Mouse (Mus musculus): ENCODE data around the gene Col28a1. TPM values are rescaled to one million over a fixed set of nuclear protein-coding genes. Genes with fewer than 3 reads are reported as not detected.

Gene Col28a1
- total RNA-seq (2021): 1 to 10 TPM; 2.4 to 3.8 TPM
- long read RNA-seq, experiment 1: 0 reads
- long read RNA-seq, experiment 2, partial matches to known transcripts: 1 of 3 reads
- long read RNA-seq, experiment 2, other reads (novel, unspliced or antisense): 2 of 3 reads

DNA sequence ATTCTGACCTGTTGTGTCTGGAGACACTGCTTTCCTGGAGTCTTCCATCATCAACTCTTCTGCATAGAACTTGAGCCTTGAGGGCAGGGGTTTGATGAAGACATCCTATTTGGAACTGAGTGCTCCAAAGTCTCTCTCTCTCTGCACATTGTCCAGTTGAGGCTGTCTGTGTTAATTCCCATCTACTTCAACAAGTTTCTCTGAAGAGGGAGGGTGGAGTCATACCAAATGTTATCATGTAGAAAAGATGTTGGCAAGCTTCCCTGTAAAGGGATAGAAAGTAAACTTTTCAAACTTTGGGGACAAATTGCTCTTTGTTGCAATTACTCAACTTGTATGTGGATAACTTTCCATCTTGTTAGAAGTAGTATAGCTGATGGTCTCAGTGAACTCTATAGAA is at the start of gene Col28a1:
Col28a1 (minus strand) TSS at position 101 of the 400 bp plus-strand sequence.
- no peak for DNase-seq
- intact Hi-C loops (cut with DNase I; ENCODE audit: low total_unique reads): no loop called here

GRCm38 (mm10) chr6:8228596-8228995 is 36.2 kb upstream of the Col28a1 start:
- DNase-seq: no peak
- intact Hi-C loops (cut with DNase I; ENCODE audit: low total_unique reads): no loop called here

- no peak for DNase-seq
- intact Hi-C loops (cut with DNase I; ENCODE audit: low total_unique reads): no loop called here
Observed at GRCm38 (mm10) chr6:8227035-8227434, 34.6 kb upstream of the Col28a1 start.

GRCm38 (mm10) chr6:8210661-8211060 is 18.2 kb upstream of the Col28a1 start:
- DNase-seq: no peak
- intact Hi-C loops (cut with DNase I; ENCODE audit: low total_unique reads): no loop called here

DNA sequence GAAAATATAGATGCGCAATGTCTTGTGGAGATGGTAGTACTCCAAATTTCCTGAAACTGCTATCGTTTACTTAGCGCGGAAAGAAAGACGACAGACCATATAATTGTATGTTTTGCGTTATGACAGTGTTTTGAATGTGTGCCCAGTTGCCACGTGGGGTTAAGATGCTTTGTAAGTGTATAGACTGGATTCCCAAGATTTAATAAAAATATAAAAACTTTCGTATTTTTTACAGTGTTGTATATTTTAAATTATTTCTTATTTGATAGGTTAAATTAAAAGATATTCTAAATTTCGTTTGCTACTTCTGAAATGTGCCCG is 17.4 kb upstream of the Col28a1 start:
- no peak for DNase-seq
- intact Hi-C loops (cut with DNase I; ENCODE audit: low total_unique reads): no loop called here

DNA sequence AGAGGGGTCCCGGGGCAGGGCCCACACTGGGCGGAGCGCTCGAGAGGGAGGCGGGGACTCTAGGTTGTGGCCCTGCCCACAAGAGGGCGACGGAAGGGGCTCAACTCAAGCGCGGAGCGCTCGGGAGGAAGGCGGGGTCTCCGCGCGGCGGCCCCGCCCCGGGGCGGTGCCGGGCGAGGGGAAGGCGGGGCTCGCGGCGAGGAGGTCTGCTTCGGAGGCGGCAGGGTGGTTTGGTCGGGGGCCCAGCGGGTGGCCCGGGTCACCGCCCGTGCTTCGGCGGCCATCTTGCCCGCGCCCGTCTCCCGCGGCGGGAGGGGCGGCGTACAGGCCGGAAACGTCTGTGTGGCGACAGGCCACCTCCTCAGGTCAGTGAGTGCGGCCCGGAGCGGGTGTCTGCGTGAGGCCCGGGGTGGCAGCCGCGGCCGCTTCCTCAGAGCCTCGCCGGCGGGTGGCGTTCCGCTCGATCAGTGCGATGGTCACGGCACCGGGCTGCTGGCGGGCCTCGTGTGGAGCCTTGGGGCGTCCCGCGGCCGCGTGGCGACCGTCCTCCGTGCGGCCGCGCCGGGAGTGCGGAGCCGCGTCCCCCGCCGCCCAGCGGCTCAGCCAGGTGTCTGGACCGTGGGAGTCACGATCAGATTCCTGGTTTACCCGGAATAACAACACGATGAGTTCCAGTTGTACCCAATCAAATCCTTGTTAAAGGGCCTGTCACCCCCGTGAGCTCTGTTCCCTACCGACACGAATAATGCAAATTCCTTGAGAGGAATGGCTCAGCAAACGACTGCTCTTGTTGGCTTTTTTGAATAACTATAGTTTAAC is 16.8 kb upstream of the Col28a1 start, which contains the start of gene Mios:
Mios (plus strand) TSS at position 176 of the 819 bp plus-strand sequence.
- peak; percentile 91 for DNase-seq
- intact Hi-C loops (cut with DNase I; ENCODE audit: low total_unique reads): no loop called here

- no peak for DNase-seq
- intact Hi-C loops (cut with DNase I; ENCODE audit: low total_unique reads): loop anchor here (10.0 kb wide), 1 partner anchor 115 kb away; no protein-coding TSS in a partner anchor
Observed at GRCm38 (mm10) chr6:8189917-8190316, 2.5 kb downstream of the Col28a1 start.

DNA sequence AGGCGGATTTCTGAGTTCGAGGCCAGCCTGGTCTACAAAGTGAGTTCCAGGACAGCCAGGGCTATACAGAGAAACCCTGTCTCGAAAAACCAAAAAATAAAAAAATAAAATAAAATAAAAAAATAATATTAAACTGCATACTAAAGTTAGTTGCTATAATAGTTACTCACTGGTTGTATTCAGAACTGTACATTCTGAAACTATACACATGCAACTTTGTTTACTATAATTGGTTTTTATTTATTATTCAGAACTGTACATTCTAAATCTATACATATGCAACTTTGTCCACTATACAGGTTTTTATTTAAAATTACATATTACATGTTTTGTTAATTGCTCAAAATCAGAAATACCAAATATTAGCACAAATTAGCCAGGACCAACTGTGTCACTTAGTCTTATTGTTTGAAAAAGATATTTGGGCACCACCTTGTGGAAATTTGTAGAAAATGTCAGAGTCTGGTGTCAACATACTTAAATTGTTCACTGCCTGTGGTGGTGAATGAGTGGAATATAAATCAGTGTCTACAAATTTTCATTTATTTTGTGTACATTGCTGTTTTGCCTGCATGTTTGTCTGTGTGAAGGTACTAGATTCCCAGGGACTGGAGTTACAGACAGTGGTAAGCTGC is 3.7 kb downstream of the Col28a1 start:
- intact Hi-C loops (cut with DNase I; ENCODE audit: low total_unique reads): loop anchor here (10.0 kb wide), 1 partner anchor 114 kb away; no protein-coding TSS in a partner anchor

DNA sequence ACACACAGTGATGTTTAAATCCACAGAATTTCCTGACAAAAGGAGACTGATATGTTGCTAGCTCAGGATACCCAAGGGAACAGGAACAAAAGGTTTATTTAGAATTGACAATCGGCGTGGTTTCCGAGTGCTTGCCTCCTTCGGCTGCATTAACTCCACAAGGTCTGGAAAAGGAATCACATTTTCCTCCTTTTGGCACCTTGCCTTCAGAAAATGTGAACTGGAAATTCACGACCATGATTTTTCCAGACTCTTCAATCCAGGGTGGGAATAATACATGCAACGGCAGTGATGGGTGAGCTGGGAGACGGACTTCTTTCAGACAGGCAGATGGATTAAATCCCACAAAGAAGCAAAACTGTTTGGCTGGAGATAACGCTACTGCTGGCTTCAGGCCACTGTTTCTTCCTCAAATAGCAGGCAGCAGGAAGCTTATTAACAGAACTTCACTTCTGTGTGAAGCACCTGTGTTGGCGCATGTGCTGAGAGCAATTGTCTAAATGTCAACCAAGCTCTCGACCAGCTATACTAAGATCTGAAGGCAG is 13.9 kb downstream of the Col28a1 start:
- intact Hi-C loops (cut with DNase I; ENCODE audit: low total_unique reads): no loop called here
- no peak for DNase-seq

More for the DNA sequence above, 3.7 kb downstream of the Col28a1 start:
- DNase-seq: no peak

DNA sequence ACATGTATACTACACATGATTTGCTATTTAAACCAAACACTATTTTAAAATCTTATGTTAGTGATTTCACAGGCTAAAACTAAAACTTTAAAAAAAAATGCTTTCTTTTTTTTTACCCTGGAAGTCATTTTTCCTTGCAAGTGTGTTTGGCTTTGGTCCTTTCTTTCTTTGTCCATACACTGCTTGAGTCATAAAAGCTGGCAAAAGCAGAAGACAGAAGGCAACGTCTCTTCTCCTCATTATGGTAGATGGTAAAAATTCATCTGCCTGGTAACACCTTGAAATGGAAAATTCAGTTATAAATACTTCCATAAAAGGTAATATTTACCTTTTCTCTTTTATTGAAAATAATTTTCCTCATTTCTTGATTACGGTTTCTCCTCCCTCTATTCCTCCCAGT is 16.3 kb downstream of the Col28a1 start:
- DNase-seq: no peak
- intact Hi-C loops (cut with DNase I; ENCODE audit: low total_unique reads): no loop called here

DNA sequence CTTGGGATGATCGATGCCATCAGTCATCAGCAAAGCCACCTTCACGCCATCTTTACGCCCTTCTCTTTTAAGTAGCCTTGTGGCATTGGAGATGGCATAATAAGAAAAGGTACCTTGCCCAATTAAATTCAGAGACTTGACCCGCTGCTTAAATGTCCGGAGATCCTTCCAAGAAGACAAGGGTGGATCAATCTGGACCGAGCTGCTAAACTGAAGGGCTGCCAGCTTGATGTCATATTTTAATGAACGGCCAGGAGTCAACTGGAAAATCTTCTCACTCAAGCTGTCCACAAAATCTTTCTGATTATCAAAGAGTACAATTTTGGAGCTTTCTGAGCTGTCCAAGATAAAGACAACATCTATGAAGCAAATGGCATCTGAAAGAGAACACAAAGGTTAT is 17.1 kb downstream of the Col28a1 start:
- intact Hi-C loops (cut with DNase I; ENCODE audit: low total_unique reads): no loop called here
- no peak for DNase-seq

DNA sequence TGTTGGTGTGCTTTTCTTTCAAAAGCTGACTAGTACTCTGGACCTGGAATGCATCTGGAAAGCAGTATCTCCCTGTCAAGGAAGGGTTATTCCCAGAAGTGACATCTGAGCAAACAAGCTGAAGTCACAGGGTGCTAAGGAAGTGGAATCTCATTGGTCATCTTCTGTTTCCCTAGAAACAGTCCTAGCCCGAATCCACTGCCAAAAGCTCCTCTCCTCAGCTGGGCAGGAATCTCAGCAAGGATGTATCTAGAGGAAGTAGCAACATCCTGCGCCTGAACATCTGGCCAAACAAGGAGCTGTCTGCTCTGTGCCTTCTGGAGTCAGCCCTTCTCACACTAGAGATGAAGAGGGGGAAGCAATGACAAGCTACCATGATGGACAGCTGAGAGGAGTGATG is 18.4 kb downstream of the Col28a1 start:
- DNase-seq: no peak
- intact Hi-C loops (cut with DNase I; ENCODE audit: low total_unique reads): no loop called here

- no peak for DNase-seq
- intact Hi-C loops (cut with DNase I; ENCODE audit: low total_unique reads): no loop called here
Observed at GRCm38 (mm10) chr6:8172101-8172500, 20.3 kb downstream of the Col28a1 start.

DNA sequence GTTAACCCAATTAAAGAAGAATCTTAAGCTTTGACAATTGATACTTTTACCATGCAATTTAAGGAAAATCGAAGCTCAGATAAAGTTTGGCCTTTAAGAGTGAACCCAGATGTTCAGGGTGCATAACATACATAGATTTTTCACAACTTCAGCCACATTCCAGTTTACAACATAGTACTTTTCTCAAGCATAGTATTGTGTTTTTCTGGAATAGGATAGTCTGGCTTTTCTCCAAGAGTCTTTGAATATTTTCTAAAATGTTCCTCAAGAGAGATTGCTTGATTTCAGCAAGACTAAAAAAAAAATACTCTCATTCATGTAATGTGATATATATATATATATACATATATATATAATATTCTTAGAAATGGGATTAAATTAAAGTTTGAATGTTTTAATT is 27.7 kb downstream of the Col28a1 start:
- DNase-seq: no peak
- intact Hi-C loops (cut with DNase I; ENCODE audit: low total_unique reads): no loop called here

DNA sequence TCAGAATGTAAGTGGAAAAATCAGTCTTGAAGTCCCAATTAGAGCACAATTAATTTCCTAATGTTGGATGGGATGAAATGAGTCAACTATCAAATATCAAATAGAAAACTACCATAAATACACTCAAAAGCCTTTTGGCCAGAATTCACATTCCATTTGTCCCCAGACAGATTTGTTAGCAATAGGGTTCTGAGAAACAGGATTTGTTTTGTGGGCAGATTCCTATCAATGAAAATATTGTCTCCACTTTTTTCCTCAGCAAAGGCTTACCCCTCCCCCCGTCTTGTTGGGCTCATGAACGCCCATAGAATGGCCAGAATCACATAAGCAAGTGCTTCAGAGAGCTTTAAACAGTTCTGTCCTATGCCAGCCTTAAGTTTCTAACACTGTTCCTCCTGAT is 32.4 kb downstream of the Col28a1 start:
- DNase-seq: no peak
- intact Hi-C loops (cut with DNase I; ENCODE audit: low total_unique reads): no loop called here

DNA sequence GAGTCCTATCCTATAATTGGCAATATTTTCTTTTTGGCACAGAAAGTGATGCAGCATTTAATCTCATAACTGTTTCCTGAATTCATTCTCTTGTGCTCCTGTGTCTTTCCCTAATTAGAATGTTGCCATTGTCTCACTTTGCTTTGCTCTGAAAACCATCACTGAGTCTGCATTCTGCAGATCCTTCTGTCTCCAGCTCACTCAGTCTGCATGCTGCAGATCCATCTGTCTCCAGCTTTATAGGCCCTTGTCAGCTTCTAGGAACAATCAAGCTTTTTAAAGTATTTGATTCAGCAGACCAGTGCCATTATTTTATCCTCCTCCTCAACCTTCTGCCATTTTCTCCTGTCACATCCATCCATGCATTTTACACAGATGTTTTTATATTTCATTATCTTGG is 35.3 kb downstream of the Col28a1 start:
- intact Hi-C loops (cut with DNase I; ENCODE audit: low total_unique reads): no loop called here
- no peak for DNase-seq

DNA sequence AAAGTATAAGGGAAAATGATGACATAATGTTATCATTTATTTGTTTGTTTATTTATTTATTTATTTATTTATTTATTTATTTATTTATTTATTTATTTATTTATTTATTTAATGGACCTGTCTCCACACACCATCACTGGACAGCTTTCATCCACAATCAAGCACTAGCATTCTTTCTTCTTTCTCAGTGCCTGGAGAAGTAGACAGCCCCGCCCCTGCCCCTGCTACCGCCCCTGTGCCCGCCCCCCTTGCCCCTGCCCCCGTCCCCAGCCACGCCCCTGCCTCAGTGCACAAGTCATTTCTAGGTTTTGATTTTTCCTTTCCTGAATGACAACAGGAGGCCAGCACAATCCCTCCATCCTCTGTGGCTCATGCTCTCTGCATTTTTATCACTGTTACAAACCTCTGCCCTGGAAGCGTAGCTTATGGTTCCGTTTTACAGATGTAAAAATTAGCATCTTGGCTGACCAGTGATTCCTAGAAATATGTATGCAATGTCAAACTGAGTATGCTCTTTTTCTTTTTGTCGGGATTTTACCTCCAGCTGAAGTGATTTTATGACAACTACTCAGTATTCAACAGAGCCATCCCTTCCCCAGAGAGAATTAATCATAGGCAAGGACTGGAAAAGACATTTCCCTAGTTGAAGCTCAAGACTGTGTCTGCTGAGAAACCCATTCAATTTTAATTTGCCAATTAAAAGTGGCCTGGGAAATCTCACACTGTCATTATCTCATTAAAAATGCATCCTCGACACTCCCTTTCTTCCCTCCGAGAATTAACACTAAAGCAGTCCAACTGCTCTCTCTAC is 39.7 kb downstream of the Col28a1 start:
- intact Hi-C loops (cut with DNase I; ENCODE audit: low total_unique reads): no loop called here
- no peak for DNase-seq

DNA sequence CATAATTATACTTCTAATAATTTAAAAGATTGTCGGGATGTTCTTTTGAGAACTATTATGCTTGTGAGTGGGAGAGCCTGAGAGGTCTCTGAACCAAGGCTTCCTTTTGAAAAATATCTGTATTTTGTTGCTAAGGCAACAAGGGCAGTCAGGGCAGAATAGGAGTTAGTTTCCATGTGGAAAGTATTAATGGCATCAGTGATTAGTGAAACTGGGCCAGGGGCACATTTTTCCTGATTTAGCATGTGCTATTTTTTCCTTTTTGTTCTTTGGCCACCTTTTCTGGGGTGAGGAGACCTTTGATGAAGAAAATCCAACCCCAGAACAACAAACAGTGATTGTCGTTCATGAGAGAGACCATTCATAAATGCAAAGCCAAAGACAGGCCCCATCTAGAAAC is 43.5 kb downstream of the Col28a1 start:
- no peak for DNase-seq
- intact Hi-C loops (cut with DNase I; ENCODE audit: low total_unique reads): no loop called here

- no peak for DNase-seq
- intact Hi-C loops (cut with DNase I; ENCODE audit: low total_unique reads): no loop called here
Observed at GRCm38 (mm10) chr6:8141881-8142280, 50.5 kb downstream of the Col28a1 start.

DNA sequence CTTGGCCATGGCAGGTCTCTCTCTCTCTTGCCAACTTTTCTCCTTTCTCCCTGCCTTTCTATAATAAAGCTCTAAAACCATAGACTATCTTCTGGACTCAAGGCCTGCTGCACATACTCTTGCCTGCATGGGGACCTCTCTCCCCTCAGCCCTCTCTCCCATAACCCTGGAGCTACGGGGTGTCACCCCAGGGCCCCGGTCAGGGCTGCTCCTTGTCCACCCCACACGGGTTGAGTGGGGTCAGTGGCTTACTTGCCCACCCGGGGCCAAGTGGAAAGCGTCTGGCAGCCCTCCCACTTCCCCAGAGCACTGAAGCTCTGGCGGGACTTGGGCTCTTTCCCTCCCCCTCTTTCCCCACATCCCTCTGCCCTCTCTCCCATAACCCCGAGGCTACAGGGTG is 62.3 kb downstream of the Col28a1 start:
- DNase-seq: no peak
- intact Hi-C loops (cut with DNase I; ENCODE audit: low total_unique reads): no loop called here

Measured in gastrocnemius, postnatal 14 days (tissue).